Mouse (Mus musculus) bone marrow, adult 2 months (tissue): Measurements from ENCODE around the gene Slc4a8.

ENCODE experiments used
- CTCF ChIP-seq: fragments of 200-500 bp; IDR thresholded peaks from 2 replicates; pipeline ENCODE4 v1.5.1; 2011; ENCODE audit warnings: low read length, control low read depth; ENCODE audit not compliant: control insufficient read depth, insufficient read depth
- POLR2A ChIP-seq: fragments of 200-500 bp; IDR thresholded peaks from 2 replicates; pipeline ENCODE4 v1.6.1; 2011; ENCODE audit warnings: low read depth, mild to moderate bottlenecking, control low read depth, low read length, borderline replicate concordance; ENCODE audit not compliant: control insufficient read depth

DNA sequence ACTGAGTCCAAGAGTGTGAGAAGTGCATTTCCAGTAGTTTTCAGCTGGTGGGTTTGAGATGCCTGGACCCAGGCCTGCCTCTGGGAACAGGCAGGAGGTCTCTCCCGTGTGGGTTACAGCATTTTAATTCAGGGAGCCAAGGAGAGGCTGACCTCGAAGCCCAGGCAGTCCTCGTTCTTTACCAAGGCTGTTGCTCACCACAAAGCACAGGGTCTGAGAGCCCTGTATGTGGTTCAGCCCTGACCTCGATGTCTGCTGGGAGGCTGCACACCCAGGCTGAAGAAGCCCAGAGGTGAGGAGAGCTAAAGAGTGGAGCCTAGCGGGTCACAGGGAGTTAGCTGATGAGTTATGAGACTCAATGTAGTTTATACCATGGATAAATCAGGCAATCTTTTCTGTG, 52.0 kb downstream of the Slc4a8 start:
- TF ChIP-seq CTCF (no peak), POLR2A (no peak)
